Mouse (Mus musculus) NIH3T3 (cell line): ENCODE results near the gene Rnf217.

Experiments
- DNase-seq: peaks from one replicate; pipeline ENCODE4 v3.0.0-alpha.2; 2012; ENCODE audit warnings: low read depth

The Rnf217 gene

GRCm38 (mm10) chr10:31553302-31553701 lies 55.7 kb downstream of the Rnf217 start:
- DNase-seq = peak; percentile 82

GRCm38 (mm10) chr10:31551850-31552249 lies 57.1 kb downstream of the Rnf217 start:
- no peak for DNase-seq

GRCm38 (mm10) chr10:31551362-31551761 lies 57.6 kb downstream of the Rnf217 start:
- DNase-seq = no peak

GRCm38 (mm10) chr10:31547156-31547555 lies 61.8 kb downstream of the Rnf217 start:
- no peak for DNase-seq

GRCm38 (mm10) chr10:31544149-31544942 lies 64.6 kb downstream of the Rnf217 start:
- DNase-seq = no peak

GRCm38 (mm10) chr10:31540518-31540917 lies 68.5 kb downstream of the Rnf217 start:
- no peak for DNase-seq

GRCm38 (mm10) chr10:31539351-31539750 lies 69.6 kb downstream of the Rnf217 start:
- DNase-seq = no peak

GRCm38 (mm10) chr10:31538721-31539120 lies 70.3 kb downstream of the Rnf217 start:
- no peak for DNase-seq

GRCm38 (mm10) chr10:31538243-31538642 lies 70.7 kb downstream of the Rnf217 start:
- DNase-seq = peak; percentile 59

GRCm38 (mm10) chr10:31537213-31537612 lies 71.8 kb downstream of the Rnf217 start:
- no peak for DNase-seq

GRCm38 (mm10) chr10:31535046-31535445 lies 73.9 kb downstream of the Rnf217 start:
- peak; percentile 75 for DNase-seq

GRCm38 (mm10) chr10:31533270-31533826 lies 75.6 kb downstream of the Rnf217 start:
- DNase-seq = no peak

GRCm38 (mm10) chr10:31532782-31533181 lies 76.2 kb downstream of the Rnf217 start:
- DNase-seq = peak; percentile 42

- no peak for DNase-seq
Measured at GRCm38 (mm10) chr10:31528297-31528984, 80.5 kb downstream of the Rnf217 start.

GRCm38 (mm10) chr10:31525705-31526104 lies 83.3 kb downstream of the Rnf217 start:
- no peak for DNase-seq

- DNase-seq = peak; percentile 63
Measured at GRCm38 (mm10) chr10:31519420-31519819, 89.6 kb downstream of the Rnf217 start.

- DNase-seq = no peak
Measured at GRCm38 (mm10) chr10:31518210-31518609, 90.8 kb downstream of the Rnf217 start.

- DNase-seq = no peak
Measured at GRCm38 (mm10) chr10:31517192-31517591, 91.8 kb downstream of the Rnf217 start.

- DNase-seq = no peak
Measured at GRCm38 (mm10) chr10:31515897-31516296, 93.1 kb downstream of the Rnf217 start.

- DNase-seq = peak; percentile 88
Measured at GRCm38 (mm10) chr10:31504134-31504551, 104.8 kb downstream of the Rnf217 start.

GRCm38 (mm10) chr10:31503542-31504133 lies 105.3 kb downstream of the Rnf217 start:
- no peak for DNase-seq

- DNase-seq = peak; percentile 8
Measured at GRCm38 (mm10) chr10:31501644-31502043, 107.3 kb downstream of the Rnf217 start.

GRCm38 (mm10) chr10:31496931-31497330 lies 112.1 kb downstream of the Rnf217 start:
- peak; percentile 9 for DNase-seq
